In genomic region chr8:96288525-96288924, GRCm38 (mm10) we compare ENCODE assay signal across 19 mouse cellular contexts.
DNase-seq lines count a peak whose midpoint lies in the region; ATAC-seq and TF ChIP-seq lines count a peak whose summit lies in the region.
"Had no signal": no experiment of that assay in that cellular context is flagged by ENCODE, and none has a peak within 500 bp of the region (broad histone marks: within the 10 kb centered on the region; RNA-seq: fewer than 3 reads in every experiment).

No protein-coding gene starts in this region.

- no peaks in the 10 kb centered on the region for H3K4me1 ChIP-seq in kidney, embryonic 16.5 days (ENCODE audit: insufficient read depth, low read length)
- H3K4me1 ChIP-seq in forebrain, postnatal 0 days (ENCODE audit: insufficient read depth) = no peaks in the 10 kb centered on the region; the same call in 1 of the 2 replicates
- H3K4me1 ChIP-seq: liver, embryonic 12.5 days; lung, embryonic 15.5 days had no signal

- WGBS in kidney, embryonic 16.5 days = 17% methylated on average over 3 of the region's 3 CpGs
- 22% methylated on average over 3 of the region's 3 CpGs for WGBS in forebrain, postnatal 0 days

- no peak overlapping the region for H3K27ac ChIP-seq in kidney, embryonic 16.5 days (ENCODE audit: low read length)
- no peak overlapping the region for H3K27ac ChIP-seq in forebrain, postnatal 0 days (ENCODE audit: low read depth, low read length)
- H3K27ac ChIP-seq: gastrocnemius, adult 2 months; heart, adult 2 months; liver, embryonic 12.5 days; lung, embryonic 15.5 days; neural tube, embryonic 12.5 days had no signal

- H3K9me3 ChIP-seq in kidney, embryonic 16.5 days (ENCODE audit: low read length) = no peaks in the 10 kb centered on the region
- H3K9me3 ChIP-seq in forebrain, postnatal 0 days (ENCODE audit: low read length) = no peaks in the 10 kb centered on the region
- H3K9me3 ChIP-seq: liver, embryonic 12.5 days; lung, embryonic 15.5 days; neural tube, embryonic 12.5 days had no signal

- H3K4me2 ChIP-seq in kidney, embryonic 16.5 days (replicated peaks; ENCODE audit: low read depth, low read length) = no peak overlapping the region
- no peak overlapping the region for H3K4me2 ChIP-seq in forebrain, postnatal 0 days (ENCODE audit: low read depth)
- H3K4me2 ChIP-seq: liver, embryonic 12.5 days; lung, embryonic 15.5 days; neural tube, embryonic 12.5 days had no signal

- no peak for DNase-seq in kidney, postnatal 36 days
- DNase-seq in embryo, embryonic 11 days = peak; percentile 25
- peak; percentile 6 for DNase-seq in forebrain, postnatal 0 days
- peak; percentile 43 for DNase-seq in retina, embryonic 14.5 days (ENCODE audit: low spot score)
- no peak for DNase-seq in layer of hippocampus, postnatal 14 days (ENCODE audit: low spot score in 2 of 2)
- DNase-seq in lung, postnatal 10 days = no peak
- DNase-seq: adrenal gland, postnatal 25 days; cerebellum, adult 9-11 months; gastrocnemius, adult 2 months; heart, adult 2 months; kidney, adult 9 months; layer of hippocampus, adult 9-11 months; right cerebral cortex, postnatal 4 days; thymus, adult 18-20 months had no signal

- no peak overlapping the region for H3K4me3 ChIP-seq in kidney, embryonic 16.5 days (ENCODE audit: low read length)
- H3K4me3 ChIP-seq in forebrain, postnatal 0 days (ENCODE audit: low read depth, low read length) = no peak overlapping the region
- H3K4me3 ChIP-seq: gastrocnemius, adult 2 months; heart, adult 2 months; liver, embryonic 12.5 days; lung, embryonic 15.5 days; neural tube, embryonic 12.5 days had no signal

- no peak for TF ChIP-seq CTCF in forebrain, postnatal 0 days (IDR thresholded peaks at IDR 0.05; ENCODE audit: low read depth)

- no peak overlapping the region for H3K9ac ChIP-seq in kidney, embryonic 16.5 days (replicated peaks; ENCODE audit: low read length)
- H3K9ac ChIP-seq in forebrain, postnatal 0 days = no peak overlapping the region
- H3K9ac ChIP-seq: liver, embryonic 12.5 days; lung, embryonic 15.5 days; neural tube, embryonic 12.5 days had no signal

- 0 out of 2 replicates have a peak, but pooled peaks have one; percentile 54 for ATAC-seq in kidney, embryonic 16.5 days (ENCODE audit: low FRiP score, low TSS enrichment)
- peak; percentile 14; the same call in 1 of the 2 replicates for ATAC-seq in forebrain, postnatal 0 days
- ATAC-seq: CD4-positive, CD25-positive, alpha-beta regulatory T cell, adult 4 months; liver, embryonic 12.5 days had no signal

- H3K27me3 ChIP-seq in kidney, embryonic 16.5 days (ENCODE audit: insufficient read depth, low read length) = no peaks in the 10 kb centered on the region
- H3K27me3 ChIP-seq in forebrain, postnatal 0 days (ENCODE audit: insufficient read depth, low read length) = no peaks in the 10 kb centered on the region
- H3K27me3 ChIP-seq: liver, embryonic 12.5 days; lung, embryonic 15.5 days; neural tube, embryonic 12.5 days had no signal

- H3K36me3 ChIP-seq in kidney, embryonic 16.5 days (ENCODE audit: insufficient read depth, low read length) = no peaks in the 10 kb centered on the region
- no peaks in the 10 kb centered on the region for H3K36me3 ChIP-seq in forebrain, postnatal 0 days (ENCODE audit: insufficient read depth)
- H3K36me3 ChIP-seq: liver, embryonic 12.5 days; lung, embryonic 15.5 days; neural tube, embryonic 12.5 days had no signal

Comparison
In these comparisons a context has a peak if more than half of its experiments do, and no peak if none do; other contexts are left out.
1. DNase-seq: peak in embryo, embryonic 11 days (single experiment), forebrain, postnatal 0 days (single experiment) and retina, embryonic 14.5 days (single experiment); none in kidney, postnatal 36 days (0 of 2), layer of hippocampus, postnatal 14 days (0 of 2) and lung, postnatal 10 days (single experiment).